Mouse (Mus musculus) adrenal gland, adult (tissue): ENCODE measurements at regions not wholly inside any gene's neighbourhood (a gene's known extent, or its start where the extent isn't known, plus 50 kb on each side); places are given as distances from the start of the nearest gene placed in this dataset.
"Not testable (repeated sequence)": the region's sequence is repeated elsewhere in the genome, so short reads cannot be mapped to it uniquely, and the experiment has no call there.

ENCODE experiments used
- DNase-seq, 2 experiments: peaks; one replicate each; pipeline ENCODE4 v3.0.0; 2022 to 2023; ENCODE audit warnings: low spot score in 1 of 2; ENCODE audit not compliant: inconsistent age in 2 of 2

- not testable (repeated sequence) for DNase-seq
These were observed 339.0 kb downstream of the Dync2h1 start for GRCm38 (mm10) chr9:6845281-6845680.

- not testable (repeated sequence) for DNase-seq
These were observed 349.3 kb downstream of the Dync2h1 start for GRCm38 (mm10) chr9:6834936-6835335.

DNA sequence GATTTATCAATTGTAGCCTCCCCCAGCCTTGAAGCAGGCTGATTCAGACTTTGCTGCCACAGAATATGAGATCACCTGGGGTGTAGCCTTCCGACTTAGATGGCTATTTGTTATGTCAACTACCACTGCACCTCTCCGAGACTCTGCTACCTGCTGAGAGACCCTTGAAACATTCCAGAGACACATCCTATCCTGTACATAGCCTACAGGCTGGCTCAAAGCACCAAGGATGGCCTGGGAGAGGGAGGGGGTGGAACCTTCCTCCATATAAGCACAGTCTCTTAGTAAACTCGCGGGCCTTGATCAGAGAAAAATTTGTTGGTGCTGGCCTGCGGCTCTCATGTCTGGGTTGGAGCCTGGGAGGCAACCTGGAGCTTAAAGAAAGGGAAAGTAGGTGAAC, 349.8 kb downstream of the Dync2h1 start:
- no peak for DNase-seq

DNA sequence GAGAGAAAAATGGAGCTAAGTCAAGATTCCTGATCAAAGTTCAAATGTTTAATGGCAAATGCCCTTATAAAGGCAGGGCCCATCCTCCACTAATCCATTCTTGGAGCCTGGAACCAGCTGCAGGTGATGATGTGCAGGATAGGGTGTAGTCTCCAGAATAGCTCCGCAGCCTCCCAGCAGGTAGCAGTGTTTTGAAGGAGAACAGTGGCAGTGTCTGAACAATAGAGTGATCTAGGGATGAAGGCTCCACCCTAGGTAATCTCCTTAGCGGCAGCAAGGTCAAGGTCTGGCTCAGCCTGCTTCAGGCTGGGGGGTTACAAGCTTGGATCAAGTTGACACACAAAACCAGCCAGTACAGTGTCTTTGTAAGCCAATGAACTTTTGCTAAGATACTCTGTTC, 351.4 kb downstream of the Dync2h1 start:
- DNase-seq, result no peak

GRCm38 (mm10) chr9:6831642-6832041, 352.6 kb downstream of the Dync2h1 start:
- DNase-seq, result not testable (repeated sequence)

DNA sequence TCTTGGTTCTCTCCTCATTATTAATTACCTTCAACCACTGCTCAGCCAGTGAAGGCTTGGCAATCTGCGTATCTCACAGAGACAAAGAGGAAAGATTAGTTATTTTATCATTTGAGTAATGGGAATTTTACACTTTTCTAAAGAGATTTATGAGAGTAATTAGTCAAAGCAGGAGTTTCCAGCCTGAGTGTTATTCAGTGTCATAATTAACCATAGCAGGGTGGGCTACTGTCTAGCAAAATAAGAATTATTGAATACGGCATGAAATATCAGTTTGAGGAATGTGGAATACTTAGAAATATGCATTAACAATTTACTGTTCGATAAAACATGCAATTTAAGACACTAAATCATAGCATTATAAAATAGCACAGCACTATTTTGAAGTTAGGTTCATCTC, 357.7 kb downstream of the Dync2h1 start:
- no peak for DNase-seq

DNA sequence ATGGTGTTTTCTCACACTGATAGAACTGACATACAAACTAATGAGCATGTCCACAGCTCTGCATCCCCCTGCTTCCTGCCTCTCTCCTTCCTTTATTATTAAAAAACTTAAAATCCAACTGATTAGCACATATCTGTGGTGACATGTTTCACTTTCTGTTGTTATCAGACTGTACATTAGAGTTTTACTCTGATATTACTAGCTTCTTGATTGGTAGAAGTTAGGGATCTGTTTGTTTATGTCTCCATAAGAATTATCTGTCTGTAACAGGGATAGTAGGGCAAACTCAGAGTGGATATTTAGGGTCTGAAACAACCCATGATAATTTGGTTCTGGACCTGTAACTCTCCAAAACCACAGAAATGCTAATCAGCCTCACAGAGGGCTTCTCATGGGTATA, 358.6 kb downstream of the Dync2h1 start:
- no peak for DNase-seq

DNA sequence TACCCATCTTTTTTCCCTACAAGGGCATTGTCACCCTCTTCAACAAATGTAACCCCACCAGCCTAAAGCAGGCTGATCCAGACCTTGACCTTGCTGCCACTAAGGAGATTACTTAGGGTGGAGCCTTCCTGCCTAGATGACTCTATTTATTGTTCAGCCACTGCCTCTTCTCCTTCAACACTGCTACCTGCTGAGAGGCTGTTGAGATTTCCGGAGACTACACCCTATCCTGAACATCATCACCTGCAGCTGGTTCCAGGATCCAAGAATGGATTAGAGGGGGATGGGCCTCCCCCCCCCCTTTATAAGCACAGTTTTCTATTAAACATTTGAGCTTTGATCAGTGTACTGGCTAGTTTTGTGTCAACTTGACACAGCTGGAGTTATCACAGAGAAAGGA, 360.3 kb downstream of the Dync2h1 start:
- DNase-seq, result not testable (repeated sequence)

DNA sequence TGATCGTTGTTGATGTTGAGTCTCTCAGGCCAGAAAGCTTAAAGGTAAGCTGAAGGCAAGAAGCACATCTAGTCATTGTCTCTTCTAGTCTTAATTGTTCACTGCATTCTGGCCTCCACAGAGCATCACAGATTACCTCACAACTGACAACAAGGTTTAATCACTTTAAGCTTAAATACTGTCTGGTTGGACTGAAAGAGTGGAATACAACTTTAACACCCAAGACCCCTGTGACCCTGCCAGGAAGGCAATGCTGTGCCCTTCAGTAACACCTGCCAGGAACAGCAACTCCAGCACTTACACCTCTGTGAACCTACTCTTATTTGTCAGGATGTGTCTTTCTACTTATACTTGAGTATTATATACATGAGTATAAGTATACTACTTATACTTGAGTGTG, 360.7 kb downstream of the Dync2h1 start:
- no peak for DNase-seq

- no peak for DNase-seq
These were observed 407.6 kb downstream of the Dync2h1 start for GRCm38 (mm10) chr9:6776671-6777070.

DNA sequence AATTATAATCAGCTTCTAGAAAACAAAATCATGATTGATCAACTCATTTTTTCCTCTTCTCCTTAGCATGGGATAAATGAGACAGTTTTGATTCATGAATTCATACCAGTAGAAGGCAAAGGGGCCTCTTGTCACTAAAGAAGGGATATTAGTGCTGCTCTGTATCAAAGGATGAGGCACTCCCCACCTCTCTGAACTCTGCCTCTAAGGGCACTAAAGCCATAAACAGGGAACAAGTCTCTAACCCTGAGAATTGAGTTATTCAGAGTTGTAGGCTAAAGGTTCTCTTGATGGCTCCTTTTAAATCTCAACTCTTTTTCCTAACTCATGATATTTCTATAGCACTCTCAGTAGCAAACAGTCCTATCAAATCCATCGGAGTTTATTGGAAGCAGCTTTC, 442.8 kb downstream of the Dync2h1 start:
- DNase-seq, result no peak

DNA sequence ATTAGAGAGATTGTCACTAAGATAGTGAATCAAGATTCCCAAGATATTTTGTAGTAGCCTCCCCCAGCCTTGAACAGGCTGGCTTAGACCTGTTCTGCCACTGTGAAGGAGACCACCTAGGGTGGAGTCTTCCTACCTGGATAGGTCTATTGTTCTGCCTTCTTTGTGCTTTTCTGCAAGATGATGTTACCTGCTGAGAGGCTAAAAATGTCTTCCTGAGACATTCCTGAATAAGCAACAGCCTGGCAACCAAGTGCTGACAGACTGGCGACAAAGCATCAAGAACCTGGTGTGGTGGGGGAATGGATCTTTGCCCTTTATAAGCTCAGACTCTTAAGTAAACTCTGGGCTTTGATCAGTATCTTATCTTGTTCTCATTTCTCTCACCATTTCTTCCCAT, 447.8 kb downstream of the Dync2h1 start:
- no peak for DNase-seq

GRCm38 (mm10) chr9:6726411-6726810, 456.8 kb upstream of the Ddi1 start:
- peak in 1 of 2 experiments; percentile 14 for DNase-seq

DNA sequence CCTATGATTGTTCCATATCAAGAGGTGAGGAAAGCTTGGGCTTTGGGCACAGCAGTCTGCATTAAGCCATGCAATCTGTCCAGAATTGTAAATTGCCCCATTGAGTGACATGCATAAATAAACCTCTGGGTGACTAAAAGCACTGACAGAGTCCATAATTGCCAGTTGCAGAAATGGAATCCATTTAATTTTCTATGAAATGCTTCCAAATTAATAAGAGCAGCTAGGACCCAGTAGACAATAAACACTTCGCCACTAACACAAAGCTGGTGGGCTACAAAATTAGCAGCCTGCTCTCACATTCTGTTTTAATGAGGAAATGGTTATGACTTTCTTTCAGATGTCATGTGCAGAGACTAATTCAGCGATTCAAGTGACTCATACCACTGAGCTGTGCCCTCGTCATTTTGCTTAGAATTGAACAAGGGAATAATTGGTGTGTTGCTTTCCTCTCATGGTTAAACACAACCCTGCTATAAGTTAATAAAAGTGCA, 407.6 kb upstream of the Ddi1 start:
- no peak for DNase-seq

- DNase-seq, result peak; percentile 78 to 93
These were observed 398.6 kb upstream of the Ddi1 start for GRCm38 (mm10) chr9:6668001-6668969.

DNA sequence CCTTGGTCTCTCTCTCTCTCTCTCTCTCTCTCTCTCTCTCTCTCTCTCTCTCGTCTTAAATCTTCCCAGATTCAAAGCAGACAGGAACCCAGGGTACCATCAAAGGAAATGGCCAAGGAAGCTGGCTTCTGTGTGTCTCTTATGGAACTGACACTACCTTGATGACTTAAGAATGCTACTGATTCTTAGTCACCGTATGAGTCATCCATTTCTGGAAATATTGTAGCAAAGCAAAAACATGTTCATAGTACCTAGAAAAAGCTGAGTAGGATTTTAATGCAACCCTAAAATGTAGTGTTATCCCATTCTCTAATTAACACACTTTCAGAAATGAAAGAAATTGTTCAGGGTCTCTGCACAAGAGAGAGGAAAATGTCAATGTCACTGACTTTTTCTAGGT, 396.0 kb upstream of the Ddi1 start:
- DNase-seq, result peak in 1 of 2 experiments; percentile 45

GRCm38 (mm10) chr9:6652267-6652994, 382.8 kb upstream of the Ddi1 start:
- no peak for DNase-seq

DNA sequence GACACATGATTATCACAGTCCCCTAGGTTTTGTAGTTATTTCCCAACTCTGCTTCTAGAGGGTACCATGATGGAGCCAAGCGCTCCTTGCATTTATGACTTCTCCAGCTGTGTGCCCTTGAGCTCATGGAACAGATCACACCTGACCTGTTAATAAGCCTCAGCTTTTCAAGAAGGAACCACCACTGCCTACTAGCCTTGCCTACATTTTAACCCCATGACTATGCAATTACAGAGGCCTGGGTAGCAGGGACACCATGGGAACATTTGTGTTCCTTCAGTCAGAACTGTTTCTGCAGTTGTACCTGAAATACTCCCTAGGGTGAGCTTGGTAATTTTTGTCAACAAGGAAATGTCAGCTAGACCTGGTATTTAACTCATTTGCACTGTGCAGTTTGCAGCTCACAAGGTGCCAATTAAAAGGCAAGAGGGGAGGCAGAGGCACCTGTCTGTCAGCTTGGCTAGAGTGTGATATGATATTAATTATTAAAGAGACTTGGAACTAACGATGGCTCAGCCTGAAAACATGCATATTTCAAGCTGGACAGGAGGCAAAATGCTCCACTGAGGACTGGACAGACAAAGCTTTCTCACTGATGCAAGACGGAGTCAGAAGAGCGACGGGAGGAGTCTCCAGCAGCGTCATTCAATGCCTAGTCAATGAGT, 382.1 kb upstream of the Ddi1 start:
- no peak for DNase-seq

- no peak for DNase-seq
These were observed 376.2 kb upstream of the Ddi1 start for GRCm38 (mm10) chr9:6645796-6646309.

DNA sequence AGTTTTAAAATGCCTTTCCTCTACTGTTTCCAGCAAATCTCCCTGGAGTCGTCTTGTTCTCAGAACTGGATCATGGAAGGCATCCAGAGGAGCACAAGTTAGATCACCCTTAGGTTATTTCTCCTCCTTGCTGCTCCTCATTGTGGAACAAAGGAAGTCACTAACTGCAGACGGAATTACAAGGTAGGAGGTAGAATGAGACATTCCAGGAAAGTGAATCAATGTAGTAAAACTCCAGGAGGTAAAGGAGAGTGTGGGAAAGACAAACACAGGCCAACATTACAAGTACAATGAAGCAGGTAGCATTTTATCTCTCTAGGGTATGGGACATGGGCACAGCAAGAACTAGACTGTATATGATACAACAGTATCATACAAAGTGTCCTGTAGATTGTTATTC, 375.7 kb upstream of the Ddi1 start:
- DNase-seq, result no peak

DNA sequence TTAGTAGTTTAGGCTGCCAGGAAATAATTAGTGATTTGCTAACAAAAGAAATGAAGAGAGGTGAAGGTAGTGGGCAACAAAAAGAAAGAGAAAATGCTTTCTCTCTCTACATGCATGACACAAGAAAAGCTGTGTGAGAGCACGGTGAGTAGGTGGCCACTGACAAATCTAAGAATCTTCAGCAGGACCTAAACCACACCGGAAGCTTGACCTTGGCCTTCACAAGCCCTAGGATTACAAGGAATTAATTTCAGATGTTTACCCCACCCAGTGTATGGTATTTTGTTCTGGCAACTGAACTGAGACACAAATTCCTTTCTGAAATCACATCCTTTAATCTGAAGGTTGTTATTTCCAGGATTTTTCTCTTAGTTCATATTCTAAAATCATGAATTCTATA, 347.5 kb upstream of the Ddi1 start:
- no peak for DNase-seq
